Mouse (Mus musculus): Measurements from ENCODE around the gene C3ar1. TPM values are rescaled to one million over a fixed set of nuclear protein-coding genes. Genes with fewer than 3 reads are reported as not detected.
A peak's percentile ranks its signal among the peaks of the same experiment; 100 is the strongest.

The C3ar1 gene
- total RNA-seq, 1 experiment: 0.22 TPM

DNA sequence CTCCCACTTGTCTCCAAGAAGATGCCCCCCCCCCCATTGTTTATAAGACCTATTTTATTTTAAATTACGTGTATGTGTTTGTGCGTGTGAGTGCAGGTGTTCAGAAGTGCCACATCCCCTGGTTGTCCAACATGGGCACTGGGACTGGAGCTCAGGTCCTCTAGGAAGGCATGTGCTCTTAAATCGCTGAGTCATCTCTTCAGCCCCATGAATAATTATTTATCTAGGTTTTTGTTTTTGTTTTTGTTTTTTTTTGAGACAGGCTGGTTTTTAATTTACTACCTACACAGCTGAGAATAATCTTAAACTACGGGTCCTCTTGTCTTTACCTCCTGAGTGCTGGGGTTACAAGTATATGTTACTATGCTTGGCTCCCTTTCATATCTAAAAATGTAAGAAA lies 42.3 kb downstream of the C3ar1 start:
- in situ Hi-C loops (cut with MboI; ENCODE audit: low sequenced_read_pairs in 2 of 2, unreplicated experiment in 2 of 2): no loop called here
- Histone ChIP-seq H3K4me3 (ENCODE audit: insufficient read depth in 1 of 2, low read depth in 1 of 2, low read length in 2 of 2, poor library complexity in 1 of 2, severe bottlenecking in 1 of 2) (no peak overlapping the region), H3K9me3 (ENCODE audit: control insufficient read depth, insufficient read depth, low read depth, low read length) (no peaks in the 10 kb centered on the region), H3K9ac (ENCODE audit: insufficient read depth, low read depth, low read length, poor library complexity, severe bottlenecking) (no peak overlapping the region), H3K4me1 (ENCODE audit: control insufficient read depth in 2 of 2, insufficient read depth in 2 of 2, low read length in 2 of 2, poor library complexity in 1 of 2) (peaks cover 0 to 7% of the 10 kb centered on the region in 2 experiments; a peak in 2 of 4 replicates), H3K27ac (ENCODE audit: insufficient read depth, low read depth, low read length, poor library complexity, severe bottlenecking) (no peak overlapping the region), H3K36me3 (ENCODE audit: control insufficient read depth, insufficient read depth, low read length, poor library complexity, severe bottlenecking) (no peaks in the 10 kb centered on the region)
- TF ChIP-seq MAFK (IDR thresholded peaks at IDR 0.05; ENCODE audit: insufficient read depth, low read depth, low read length) (peak; percentile 85), ZC3H11A (IDR thresholded peaks at IDR 0.05; ENCODE audit: borderline replicate concordance, low read depth, low read length) (no peak)
- DNase-seq (ENCODE audit: low read depth, low spot score): no peak

DNA sequence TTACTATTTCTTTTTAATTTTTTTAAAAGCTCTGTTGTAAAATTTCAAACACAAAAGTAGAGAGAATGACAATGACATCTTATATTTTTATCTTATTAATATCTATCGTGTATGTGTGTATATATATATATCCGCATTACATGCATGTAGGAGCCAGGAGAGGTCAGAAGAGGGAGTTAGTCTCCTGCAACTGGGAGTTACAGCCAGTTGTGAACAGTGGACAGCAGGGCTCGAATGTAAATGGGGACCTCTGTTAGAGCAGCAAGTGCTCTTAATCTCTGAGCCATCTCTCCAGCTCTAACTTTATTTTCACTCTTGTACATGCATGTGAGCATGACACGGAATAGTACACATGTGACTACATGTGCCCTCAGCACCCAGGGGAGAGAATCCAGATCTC lies 43.2 kb downstream of the C3ar1 start:
- no peaks in the 10 kb centered on the region for H3K9me3 ChIP-seq (ENCODE audit: control insufficient read depth, insufficient read depth, low read depth, low read length)
- H3K9ac ChIP-seq (ENCODE audit: insufficient read depth, low read depth, low read length, poor library complexity, severe bottlenecking): no peak overlapping the region
- no peaks in the 10 kb centered on the region for H3K36me3 ChIP-seq (ENCODE audit: control insufficient read depth, insufficient read depth, low read length, poor library complexity, severe bottlenecking)
- H3K27ac ChIP-seq (ENCODE audit: insufficient read depth, low read depth, low read length, poor library complexity, severe bottlenecking): no peak overlapping the region
- no peak for DNase-seq (ENCODE audit: low read depth, low spot score)
- in situ Hi-C loops (cut with MboI; ENCODE audit: low sequenced_read_pairs in 2 of 2, unreplicated experiment in 2 of 2): no loop called here
- H3K4me1 ChIP-seq (ENCODE audit: control insufficient read depth in 2 of 2, insufficient read depth in 2 of 2, low read length in 2 of 2, poor library complexity in 1 of 2): peaks cover 0 to 7% of the 10 kb centered on the region in 2 experiments; a peak in 2 of 4 replicates
- no peak overlapping the region for H3K4me3 ChIP-seq (ENCODE audit: insufficient read depth in 1 of 2, low read depth in 1 of 2, low read length in 2 of 2, poor library complexity in 1 of 2, severe bottlenecking in 1 of 2)
- TF ChIP-seq MAFK (IDR thresholded peaks at IDR 0.05; ENCODE audit: insufficient read depth, low read depth, low read length) (no peak), HCFC1 (IDR thresholded peaks at IDR 0.05; ENCODE audit: borderline replicate concordance, insufficient read depth, low read length) (no peak), ZC3H11A (IDR thresholded peaks at IDR 0.05; ENCODE audit: borderline replicate concordance, low read depth, low read length) (no peak), CHD2 (IDR thresholded peaks at IDR 0.05; ENCODE audit: low read depth, low read length) (no peak)

DNA sequence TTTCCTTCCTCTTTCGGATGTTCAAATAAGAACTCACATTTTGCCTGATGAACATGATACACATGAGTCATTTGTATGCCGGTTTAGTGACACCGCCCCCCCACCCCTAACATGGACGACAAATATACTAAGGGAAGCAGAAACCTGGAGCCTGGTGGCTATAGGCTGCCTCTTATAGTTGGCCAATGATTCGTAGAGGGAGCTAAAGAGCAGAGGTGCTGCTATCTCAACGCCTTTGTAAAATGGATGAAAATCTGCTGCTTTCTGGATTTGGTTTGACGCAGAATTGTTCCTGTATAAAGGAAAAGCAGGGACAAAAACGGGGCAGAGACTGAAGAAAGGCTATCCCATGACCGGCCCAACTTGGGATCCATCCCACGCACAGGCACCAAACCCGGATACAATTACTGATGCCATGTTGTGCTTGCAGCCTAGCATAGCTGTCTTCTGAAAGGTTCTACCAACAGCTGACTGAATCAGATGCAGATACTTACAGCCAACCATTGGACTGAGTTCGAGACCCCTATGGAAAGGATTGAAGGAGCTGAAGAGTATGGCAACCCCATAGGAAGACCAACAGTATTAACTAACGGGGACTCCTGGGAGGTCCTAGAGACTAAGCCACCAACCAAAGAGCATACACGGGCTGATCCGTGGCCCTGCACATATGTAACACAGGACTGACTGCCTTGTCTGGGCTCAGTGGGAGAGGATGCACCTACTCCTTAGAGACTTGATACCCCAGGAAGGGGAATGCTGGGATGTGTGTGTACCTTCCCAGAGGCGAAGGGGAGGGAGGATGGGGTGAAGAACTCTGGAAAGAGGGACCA lies 44.0 kb downstream of the C3ar1 start:
- Histone ChIP-seq H3K9ac (ENCODE audit: insufficient read depth, low read depth, low read length, poor library complexity, severe bottlenecking) (peak overlapping the region; percentile 27; the same call in 1 of the 2 replicates), H3K4me1 (ENCODE audit: control insufficient read depth in 2 of 2, insufficient read depth in 2 of 2, low read length in 2 of 2, poor library complexity in 1 of 2) (peaks cover 0 to 7% of the 10 kb centered on the region in 2 experiments; a peak in 2 of 4 replicates), H3K4me3 (ENCODE audit: insufficient read depth in 1 of 2, low read depth in 1 of 2, low read length in 2 of 2, poor library complexity in 1 of 2, severe bottlenecking in 1 of 2) (peak overlapping the region; percentile 76 to 79), H3K27ac (ENCODE audit: insufficient read depth, low read depth, low read length, poor library complexity, severe bottlenecking) (no peak overlapping the region; the same call in 1 of the 2 replicates), H3K9me3 (ENCODE audit: control insufficient read depth, insufficient read depth, low read depth, low read length) (no peaks in the 10 kb centered on the region), H3K36me3 (ENCODE audit: control insufficient read depth, insufficient read depth, low read length, poor library complexity, severe bottlenecking) (no peaks in the 10 kb centered on the region)
- DNase-seq (ENCODE audit: low read depth, low spot score): no peak
- in situ Hi-C loops (cut with MboI; ENCODE audit: low sequenced_read_pairs in 2 of 2, unreplicated experiment in 2 of 2): no loop called here
- TF ChIP-seq ZC3H11A (IDR thresholded peaks at IDR 0.05; ENCODE audit: borderline replicate concordance, low read depth, low read length) (no peak), CHD2 (IDR thresholded peaks at IDR 0.05; ENCODE audit: low read depth, low read length) (no peak), ZNF384 (IDR thresholded peaks at IDR 0.05; ENCODE audit: low read depth, low read length) (no peak), MAFK (IDR thresholded peaks at IDR 0.05; ENCODE audit: insufficient read depth, low read depth, low read length) (no peak), HCFC1 (IDR thresholded peaks at IDR 0.05; ENCODE audit: borderline replicate concordance, insufficient read depth, low read length) (no peak)

DNA sequence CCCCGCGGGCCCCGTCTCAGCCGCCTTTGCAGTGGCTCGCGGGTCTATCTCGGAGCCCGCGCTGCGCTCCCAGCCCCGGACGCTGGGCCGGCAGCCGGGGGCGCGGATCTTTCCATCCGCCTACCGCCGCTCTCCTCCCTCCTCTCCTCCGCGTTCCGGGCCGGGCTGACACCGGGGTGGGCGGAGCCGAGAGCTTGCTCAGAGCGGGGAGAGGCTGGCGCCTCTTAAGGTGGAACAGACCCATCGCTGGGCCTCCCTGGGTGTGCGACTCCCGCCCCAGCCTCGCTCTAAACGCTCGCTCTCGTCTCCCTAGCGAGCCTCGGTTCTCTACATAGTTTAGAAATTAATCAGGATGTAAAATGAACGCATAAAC lies 44.7 kb downstream of the C3ar1 start:
- DNase-seq (ENCODE audit: low read depth, low spot score): peak; percentile 83
- Histone ChIP-seq H3K9me3 (ENCODE audit: control insufficient read depth, insufficient read depth, low read depth, low read length) (no peaks in the 10 kb centered on the region), H3K4me1 (ENCODE audit: control insufficient read depth in 2 of 2, insufficient read depth in 2 of 2, low read length in 2 of 2, poor library complexity in 1 of 2) (peaks cover 0 to 7% of the 10 kb centered on the region in 2 experiments; a peak in 2 of 4 replicates), H3K36me3 (ENCODE audit: control insufficient read depth, insufficient read depth, low read length, poor library complexity, severe bottlenecking) (no peaks in the 10 kb centered on the region), H3K27ac (ENCODE audit: insufficient read depth, low read depth, low read length, poor library complexity, severe bottlenecking) (peak overlapping the region; percentile 97), H3K4me3 (ENCODE audit: insufficient read depth in 1 of 2, low read depth in 1 of 2, low read length in 2 of 2, poor library complexity in 1 of 2, severe bottlenecking in 1 of 2) (peak overlapping the region; percentile 76 to 79), H3K9ac (ENCODE audit: insufficient read depth, low read depth, low read length, poor library complexity, severe bottlenecking) (peak overlapping the region; percentile 83)
- TF ChIP-seq HCFC1 (IDR thresholded peaks at IDR 0.05; ENCODE audit: borderline replicate concordance, insufficient read depth, low read length) (no peak), ZNF384 (IDR thresholded peaks at IDR 0.05; ENCODE audit: low read depth, low read length) (no peak), MAFK (IDR thresholded peaks at IDR 0.05; ENCODE audit: insufficient read depth, low read depth, low read length) (no peak), CHD2 (IDR thresholded peaks at IDR 0.05; ENCODE audit: low read depth, low read length) (no peak)
- in situ Hi-C loops (cut with MboI; ENCODE audit: low sequenced_read_pairs in 2 of 2, unreplicated experiment in 2 of 2): no loop called here
